Mouse (Mus musculus): ENCODE results near the gene Nbdy. TPM values are rescaled to one million over a fixed set of nuclear protein-coding genes. Genes with fewer than 3 reads are reported as not detected.

Gene Nbdy
- polyA plus RNA-seq, 1 experiment from 2014 or later = 24.5 TPM

Other genes starting within 250 kb of the Nbdy start
- gene Ubqln2, start 225.4 kb upstream of the Nbdy start, polyA plus RNA-seq (2016; fragmentation: Nextera tagmentation; extraction: Ambion mirVana) = 7.6 and 7.9 TPM in 2 replicates
- not detected in 2 replicates for gene Cypt3, start 165.0 kb upstream of the Nbdy start, polyA plus RNA-seq (2016; fragmentation: Nextera tagmentation; extraction: Ambion mirVana)
- gene Kctd12b, start 27.2 kb upstream of the Nbdy start, polyA plus RNA-seq (2016; fragmentation: Nextera tagmentation; extraction: Ambion mirVana) = 0.81 and 0.99 TPM in 2 replicates
- 5.0 and 5.6 TPM in 2 replicates for gene Spin2c, start 108.6 kb downstream of the Nbdy start, polyA plus RNA-seq (2016; fragmentation: Nextera tagmentation; extraction: Ambion mirVana)